Mouse (Mus musculus) CH12.LX (cell line): Measurements from ENCODE around the gene Kin. TPM values are rescaled to one million over a fixed set of nuclear protein-coding genes. Genes with fewer than 3 reads are reported as not detected.

Experiments used
- DNase-seq: peaks from one replicate; pipeline ENCODE4 v3.0.0-alpha.2; 2013; ENCODE audit errors: extremely low read depth
- H3K27ac ChIP-seq: 2 replicates; pipeline ENCODE4 v1.5.1; 2012; ENCODE audit warnings: low read depth, mild to moderate bottlenecking, control low read depth, moderate library complexity; ENCODE audit not compliant: insufficient read depth
- H3K27me3 ChIP-seq: replicated peaks from 2 replicates; pipeline ENCODE3; 2012; ENCODE audit warnings: inconsistent platforms
- H3K36me3 ChIP-seq, 2 experiments: replicated peaks in 1 of 2; 2 replicates each; pipeline versions ENCODE3 to v1.6.1; 2012; ENCODE audit warnings: inconsistent platforms in 1 of 2, low read length in 1 of 2, mild to moderate bottlenecking in 1 of 2, mixed read lengths in 1 of 2, moderate library complexity in 1 of 2; ENCODE audit not compliant: control insufficient read depth in 1 of 2, insufficient read depth in 1 of 2
- H3K4me1 ChIP-seq, 2 experiments: 2 replicates each; pipeline ENCODE4 v1.6.1; 2012; ENCODE audit warnings: inconsistent platforms in 1 of 2, moderate library complexity in 1 of 2; ENCODE audit not compliant: insufficient read depth in 2 of 2, control insufficient read depth in 1 of 2
- H3K4me2 ChIP-seq: 2 replicates; pipeline ENCODE4 v1.6.1; 2012; ENCODE audit warnings: low read depth, mild to moderate bottlenecking, control low read depth; ENCODE audit not compliant: poor library complexity, insufficient read depth, severe bottlenecking
- H3K4me3 ChIP-seq, 3 experiments: fragments of 150-350 bp in 1 of 3; sonication (generic) in 1 of 3; replicated peaks in 1 of 3; 2 replicates each; pipeline versions ENCODE3 to v1.5.1; 2011 to 2012; ENCODE audit warnings: low read depth in 2 of 3, low read length in 2 of 3, mild to moderate bottlenecking in 2 of 3, moderate library complexity in 2 of 3, control low read depth in 1 of 3, improper control_type of control experiment in 1 of 3, inconsistent platforms in 1 of 3, mixed read lengths in 1 of 3; ENCODE audit not compliant: poor library complexity in 1 of 3
- H3K79me2 ChIP-seq: replicated peaks from 2 replicates; pipeline ENCODE4 v1.6.1; 2012; ENCODE audit warnings: mild to moderate bottlenecking, moderate library complexity; ENCODE audit not compliant: control insufficient read depth, poor library complexity, insufficient read depth, severe bottlenecking; ENCODE audit errors: extremely low read depth
- H3K9ac ChIP-seq: 2 replicates; pipeline ENCODE4 v1.6.1; 2012; ENCODE audit warnings: low read depth, mild to moderate bottlenecking, control low read depth, moderate library complexity; ENCODE audit not compliant: insufficient read depth
- H3K9me3 ChIP-seq: replicated peaks from 2 replicates; pipeline ENCODE3; 2012; ENCODE audit warnings: low read length, inconsistent platforms, mixed read lengths
- CHD2 ChIP-seq: IDR thresholded peaks from 2 replicates; pipeline ENCODE4 v1.6.1; 2011; ENCODE audit warnings: low read length, improper control_type of control experiment
- E2F4 ChIP-seq: IDR thresholded peaks from 2 replicates; pipeline ENCODE4 v1.6.1; 2011; ENCODE audit warnings: low read depth, low read length, improper control_type of control experiment; ENCODE audit not compliant: insufficient replicate concordance
- EP300 ChIP-seq: IDR thresholded peaks from 2 replicates; pipeline ENCODE4 v1.6.1; 2011; ENCODE audit warnings: low read length, improper control_type of control experiment
- GABPA ChIP-seq: IDR thresholded peaks from 2 replicates; pipeline ENCODE4 v1.6.1; 2012; ENCODE audit warnings: low read depth, low read length, improper control_type of control experiment, inconsistent platforms; ENCODE audit not compliant: insufficient replicate concordance
- HCFC1 ChIP-seq: IDR thresholded peaks from 2 replicates; pipeline ENCODE4 v1.6.1; 2012; ENCODE audit warnings: low read depth, mild to moderate bottlenecking, inconsistent platforms, low read length, improper control_type of control experiment
- IRF4 ChIP-seq: IDR thresholded peaks from 2 replicates; pipeline ENCODE4 v1.6.1; 2014; ENCODE audit warnings: low read depth, mild to moderate bottlenecking, inconsistent platforms, low read length, improper control_type of control experiment
- JUN ChIP-seq: IDR thresholded peaks from 2 replicates; pipeline ENCODE4 v1.6.1; 2011; ENCODE audit warnings: low read depth, mild to moderate bottlenecking, low read length, improper control_type of control experiment, moderate library complexity; ENCODE audit not compliant: insufficient read depth
- MAFK ChIP-seq: IDR thresholded peaks from 2 replicates; pipeline ENCODE4 v1.6.1; 2011; ENCODE audit warnings: low read length, improper control_type of control experiment; ENCODE audit not compliant: insufficient replicate concordance
- MAX ChIP-seq: IDR thresholded peaks from 2 replicates; pipeline ENCODE4 v1.6.1; 2011; ENCODE audit warnings: low read length, improper control_type of control experiment
- MAZ ChIP-seq: IDR thresholded peaks from 2 replicates; pipeline ENCODE4 v1.6.1; 2012; ENCODE audit warnings: low read depth, mild to moderate bottlenecking, inconsistent platforms, low read length, improper control_type of control experiment, moderate library complexity
- MEF2A ChIP-seq: IDR thresholded peaks from 2 replicates; pipeline ENCODE4 v1.6.1; 2014; ENCODE audit warnings: low read depth, mild to moderate bottlenecking, inconsistent platforms, low read length, improper control_type of control experiment, borderline replicate concordance
- MYC ChIP-seq: IDR thresholded peaks from 2 replicates; pipeline ENCODE4 v1.6.1; 2011; ENCODE audit warnings: low read depth, mild to moderate bottlenecking, improper control_type of control experiment, low read length
- RAD21 ChIP-seq: IDR thresholded peaks from 2 replicates; pipeline ENCODE4 v1.6.1; 2011; ENCODE audit warnings: low read depth, mild to moderate bottlenecking, low read length, improper control_type of control experiment, moderate library complexity
- RCOR1 ChIP-seq: conservative IDR thresholded peaks from 2 replicates; pipeline ENCODE4 v1.6.1; 2012; ENCODE audit warnings: low read depth, mild to moderate bottlenecking, inconsistent platforms, low read length, improper control_type of control experiment
- SIN3A ChIP-seq: IDR thresholded peaks from 2 replicates; pipeline ENCODE4 v1.6.1; 2012; ENCODE audit warnings: low read length, improper control_type of control experiment, inconsistent platforms
- UBTF ChIP-seq: IDR thresholded peaks from 2 replicates; pipeline ENCODE4 v1.6.1; 2012; ENCODE audit warnings: low read depth, mild to moderate bottlenecking, inconsistent platforms, low read length, improper control_type of control experiment, moderate library complexity
- USF1 ChIP-seq: IDR thresholded peaks from 2 replicates; pipeline ENCODE4 v1.6.1; 2014; ENCODE audit warnings: low read depth, mild to moderate bottlenecking, inconsistent platforms, low read length, improper control_type of control experiment
- USF2 ChIP-seq: conservative IDR thresholded peaks from 2 replicates; pipeline ENCODE4 v1.6.1; 2011; ENCODE audit warnings: low read depth, low read length, improper control_type of control experiment
- ZMIZ1 ChIP-seq: IDR thresholded peaks from 2 replicates; pipeline ENCODE4 v1.6.1; 2012; ENCODE audit warnings: low read depth, mild to moderate bottlenecking, inconsistent platforms, low read length, improper control_type of control experiment
- dilution Hi-C: fragments of 300-500 bp; cut with MboI; formaldehyde crosslinking; loops from 2 replicates; pipeline ENCODE4 v1.14.3; 2020; ENCODE audit warnings: low sequenced_read_pairs; ENCODE audit not compliant: extremely low pct_unique_long_range_greater_than_20kb, extremely low pct_ligation_motif_present
- in situ Hi-C: fragments of 300-500 bp; cut with MboI; formaldehyde crosslinking; loops from 3 replicates; pipeline ENCODE4 v1.14.3; 2019; ENCODE audit warnings: low sequenced_read_pairs, low pct_ligation_motif_present, low pct_unique_long_range_greater_than_20kb, mixed read lengths
- polyA plus RNA-seq: library from polyadenylated mRNA; unstranded; fragments of >175 nt; gene quantifications from 2 replicates; pipeline ENCODE4 v1.2.1, GENCODE M21; 2012; ENCODE audit warnings: low read depth; ENCODE audit not compliant: insufficient read length
- total RNA-seq, 2 experiments: library from RNA; depleted of rRNA; stranded (reverse); fragments of 300-350 nt in 1 of 2; fragments of >200 nt in 1 of 2; gene quantifications; 2 replicates each; pipeline ENCODE4 v1.2.3; 2012 to 2014

Kin gene
- total and polyA plus RNA-seq, 3 experiments: 23.0 to 44.7 (median 31.5) TPM

DNA sequence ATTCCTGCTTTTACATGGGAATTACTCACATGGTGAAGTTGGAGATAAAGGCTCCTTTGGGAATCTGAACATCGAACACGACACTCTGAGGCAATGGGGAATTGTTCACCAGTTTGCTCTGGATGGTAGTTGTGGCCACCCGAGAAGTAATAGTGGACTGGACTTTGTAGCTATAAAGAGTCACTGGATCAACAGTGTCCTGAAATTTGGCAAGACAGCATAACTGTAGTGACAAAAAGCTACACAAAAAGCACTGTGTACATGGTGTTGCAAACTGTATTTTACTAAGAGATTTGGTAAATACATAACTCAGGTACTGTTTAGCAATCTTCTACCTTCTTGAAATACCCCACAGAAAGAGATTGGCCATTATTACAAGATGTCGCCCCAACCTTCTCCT, 45.7 kb downstream of the Kin start:
- Histone ChIP-seq H3K27ac (no peak overlapping the region), H3K4me3 (no peak overlapping the region), H3K4me1 (no peaks in the 10 kb centered on the region), H3K9me3 (no peaks in the 10 kb centered on the region), H3K27me3 (no peaks in the 10 kb centered on the region), H3K36me3 (no peaks in the 10 kb centered on the region), H3K79me2 (no peaks in the 10 kb centered on the region), H3K4me2 (no peak overlapping the region), H3K9ac (no peak overlapping the region)
- DNase-seq: no peak
- in situ Hi-C loops (no loop called here), dilution Hi-C loops (no loop called here)
- TF ChIP-seq HCFC1 (no peak), MAX (no peak), USF1 (no peak), CHD2 (no peak), MYC (no peak), EP300 (no peak), ZMIZ1 (no peak), UBTF (no peak), JUN (no peak)

DNA sequence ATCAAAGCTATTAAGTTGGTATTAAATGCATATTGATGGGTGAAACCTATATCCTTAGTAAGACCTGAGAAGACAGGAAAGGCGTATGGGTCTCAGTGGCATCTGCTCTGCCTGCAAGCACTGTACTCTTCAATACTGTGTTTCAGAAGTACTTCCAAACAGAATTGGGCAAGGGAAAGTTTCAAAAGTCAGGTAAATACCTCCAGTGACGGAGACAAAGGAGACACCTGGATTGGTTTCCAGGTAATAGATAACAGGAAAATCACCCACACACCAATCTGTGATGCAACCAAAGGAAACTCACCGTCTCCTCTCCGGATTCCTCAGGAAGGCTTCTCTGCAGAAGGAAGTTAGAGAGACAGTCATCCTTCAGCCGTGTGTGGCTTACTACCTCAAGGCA, 47.1 kb downstream of the Kin start:
- H3K4me2 ChIP-seq: no peak overlapping the region
- in situ Hi-C loops: no loop called here
- no peak overlapping the region for H3K4me3 ChIP-seq
- H3K27me3 ChIP-seq: no peaks in the 10 kb centered on the region
- no peaks in the 10 kb centered on the region for H3K9me3 ChIP-seq
- H3K27ac ChIP-seq: no peak overlapping the region
- dilution Hi-C loops: no loop called here
- H3K36me3 ChIP-seq: no peaks in the 10 kb centered on the region
- DNase-seq: no peak
- no peak overlapping the region for H3K9ac ChIP-seq
- no peaks in the 10 kb centered on the region for H3K79me2 ChIP-seq
- H3K4me1 ChIP-seq: no peaks in the 10 kb centered on the region
- no peak for TF ChIP-seq EP300
- no peak for TF ChIP-seq MAZ
- TF ChIP-seq USF2: no peak
- TF ChIP-seq RAD21: no peak
- TF ChIP-seq CHD2: no peak
- TF ChIP-seq UBTF: no peak
- TF ChIP-seq IRF4: no peak
- no peak for TF ChIP-seq HCFC1
- no peak for TF ChIP-seq RCOR1
- TF ChIP-seq MAX: no peak
- TF ChIP-seq USF1: no peak
- no peak for TF ChIP-seq MEF2A
- TF ChIP-seq GABPA: no peak
- TF ChIP-seq MAFK: no peak
- no peak for TF ChIP-seq E2F4
- no peak for TF ChIP-seq SIN3A
- TF ChIP-seq, all 38 proteins: peak for 0
